Mouse (Mus musculus): ENCODE data around the gene Armc8. TPM values are rescaled to one million over a fixed set of nuclear protein-coding genes. Genes with fewer than 3 reads are reported as not detected.

Gene Armc8
- polyA plus RNA-seq, 1 experiment, result 23.9 TPM

DNA sequence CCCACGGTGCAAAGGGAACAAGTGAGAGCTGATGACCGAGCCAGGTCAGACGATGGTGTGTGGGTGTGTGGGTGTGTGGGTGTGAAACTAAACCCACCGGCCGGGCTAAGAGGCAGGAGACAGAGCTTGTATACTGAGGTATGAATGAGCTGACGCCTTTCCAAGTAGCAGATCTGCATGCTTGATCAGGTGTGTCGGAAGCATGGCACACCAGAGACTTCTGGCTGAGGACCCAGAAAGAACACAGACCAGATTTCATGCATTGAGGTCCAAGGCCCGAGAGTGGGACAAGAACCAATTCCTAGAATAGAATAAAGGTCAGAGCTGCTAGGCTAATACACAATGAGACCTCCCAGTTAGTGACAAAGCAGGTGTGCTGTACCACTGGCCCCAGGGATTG, 129.6 kb downstream of the Armc8 start:
- peaks cover 3% of the 10 kb centered on the region; the same call in 1 of the 2 replicates for H3K4me1 ChIP-seq (ENCODE audit: control insufficient read depth, insufficient read depth, low read length)
- no peak overlapping the region for H3K4me3 ChIP-seq (ENCODE audit: insufficient read depth, low read length)
- TF ChIP-seq CTCF (IDR thresholded peaks at IDR 0.05; ENCODE audit: borderline replicate concordance, insufficient read depth, low read length), result no peak
- no peak for TF ChIP-seq POLR2A (IDR thresholded peaks at IDR 0.05; ENCODE audit: low read depth, low read length)
- H3K27ac ChIP-seq (ENCODE audit: insufficient read depth, low read length), result no peak overlapping the region

DNA sequence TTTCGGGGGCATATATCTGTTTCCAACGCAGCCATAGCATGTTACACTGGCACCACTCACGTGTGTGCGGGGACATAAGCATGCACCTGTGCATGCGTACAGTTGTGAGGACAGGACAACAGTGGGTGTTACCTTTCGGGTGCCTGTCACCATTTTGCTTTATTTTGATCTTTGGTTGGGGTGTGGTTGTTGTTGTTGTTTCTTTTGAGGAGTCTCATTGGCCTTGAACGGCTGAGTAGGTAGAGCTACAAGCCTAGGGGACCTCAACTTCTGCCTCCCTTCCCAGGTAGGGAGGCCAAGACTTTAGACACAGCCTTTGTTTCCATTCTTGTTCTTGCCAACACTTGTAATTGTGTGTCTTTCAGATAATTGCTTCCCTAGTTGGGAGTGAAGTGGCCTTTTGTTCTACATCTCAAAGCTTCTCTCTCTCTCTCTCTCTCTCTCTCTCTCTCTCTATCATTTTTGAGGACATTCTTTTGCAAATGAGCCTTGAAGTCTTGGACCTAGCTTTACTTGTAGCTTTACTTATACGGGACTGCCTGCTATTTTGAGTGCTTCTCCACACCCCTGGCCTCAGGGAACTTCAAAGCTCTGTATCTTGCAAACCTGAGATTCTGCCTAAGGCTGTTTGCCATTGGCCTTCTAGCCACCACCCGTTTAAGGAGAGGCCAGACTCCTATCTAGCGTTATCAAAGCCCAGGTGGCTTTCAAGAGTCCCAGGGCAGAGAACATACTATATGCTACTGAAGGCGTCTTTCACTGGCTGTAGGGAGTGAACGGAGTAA, 130.7 kb downstream of the Armc8 start:
- TF ChIP-seq POLR2A (IDR thresholded peaks at IDR 0.05; ENCODE audit: low read depth, low read length), result no peak
- no peak for TF ChIP-seq CTCF (IDR thresholded peaks at IDR 0.05; ENCODE audit: borderline replicate concordance, insufficient read depth, low read length)
- Histone ChIP-seq H3K27ac (ENCODE audit: insufficient read depth, low read length) (no peak overlapping the region), H3K4me1 (ENCODE audit: control insufficient read depth, insufficient read depth, low read length) (peaks cover 3% of the 10 kb centered on the region; the same call in 1 of the 2 replicates), H3K4me3 (ENCODE audit: insufficient read depth, low read length) (no peak overlapping the region)

DNA sequence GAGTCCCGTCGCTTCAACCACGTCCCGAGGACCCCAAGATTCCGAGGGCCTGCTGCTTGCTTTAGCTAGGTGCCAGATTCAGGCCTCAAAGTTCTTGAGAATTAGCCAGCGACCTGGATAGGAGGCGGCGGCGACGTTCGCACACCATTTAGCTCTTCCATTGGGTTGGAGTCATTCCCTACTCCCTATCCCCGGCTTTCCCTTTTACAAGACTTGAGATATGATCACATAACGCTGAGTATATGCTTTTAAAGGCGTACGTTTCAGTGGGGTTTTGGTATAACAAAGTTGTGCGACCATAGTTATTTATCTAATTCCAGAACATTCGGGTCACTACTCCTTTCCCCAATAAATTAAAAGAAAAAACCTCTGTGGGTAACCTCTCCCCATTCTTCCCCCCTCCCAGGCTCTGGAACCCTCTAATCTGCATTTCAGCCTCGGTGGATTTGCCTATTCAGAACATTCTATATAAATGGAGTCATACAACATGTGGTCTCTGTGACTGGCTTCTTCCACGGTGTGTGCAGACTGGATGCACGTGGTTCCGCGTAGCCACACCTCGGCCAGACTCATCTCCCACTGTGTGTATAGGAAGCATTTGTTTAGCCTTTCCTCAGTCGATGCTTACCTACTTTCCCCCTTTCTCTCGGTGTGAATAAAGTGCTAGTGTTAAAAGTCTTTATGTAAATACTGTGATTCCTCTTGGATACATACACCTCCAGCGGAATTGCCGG, 131.5 kb downstream of the Armc8 start, which contains the start of gene Mras:
Gene Mras (minus strand): TSS at position 351 of the 734 bp plus-strand sequence.
- peak within 1 kb of the TSS; percentile 62 for H3K4me3 ChIP-seq (ENCODE audit: insufficient read depth, low read length)
- TF ChIP-seq POLR2A (IDR thresholded peaks at IDR 0.05; ENCODE audit: low read depth, low read length) (peak; percentile 19; the same call in 1 of the 2 replicates), CTCF (IDR thresholded peaks at IDR 0.05; ENCODE audit: borderline replicate concordance, insufficient read depth, low read length) (no peak)
- peaks cover 3% of the 10 kb centered on the region; the same call in 1 of the 2 replicates for H3K4me1 ChIP-seq (ENCODE audit: control insufficient read depth, insufficient read depth, low read length)
- H3K27ac ChIP-seq (ENCODE audit: insufficient read depth, low read length), result peak within 1 kb of the TSS; percentile 88

DNA sequence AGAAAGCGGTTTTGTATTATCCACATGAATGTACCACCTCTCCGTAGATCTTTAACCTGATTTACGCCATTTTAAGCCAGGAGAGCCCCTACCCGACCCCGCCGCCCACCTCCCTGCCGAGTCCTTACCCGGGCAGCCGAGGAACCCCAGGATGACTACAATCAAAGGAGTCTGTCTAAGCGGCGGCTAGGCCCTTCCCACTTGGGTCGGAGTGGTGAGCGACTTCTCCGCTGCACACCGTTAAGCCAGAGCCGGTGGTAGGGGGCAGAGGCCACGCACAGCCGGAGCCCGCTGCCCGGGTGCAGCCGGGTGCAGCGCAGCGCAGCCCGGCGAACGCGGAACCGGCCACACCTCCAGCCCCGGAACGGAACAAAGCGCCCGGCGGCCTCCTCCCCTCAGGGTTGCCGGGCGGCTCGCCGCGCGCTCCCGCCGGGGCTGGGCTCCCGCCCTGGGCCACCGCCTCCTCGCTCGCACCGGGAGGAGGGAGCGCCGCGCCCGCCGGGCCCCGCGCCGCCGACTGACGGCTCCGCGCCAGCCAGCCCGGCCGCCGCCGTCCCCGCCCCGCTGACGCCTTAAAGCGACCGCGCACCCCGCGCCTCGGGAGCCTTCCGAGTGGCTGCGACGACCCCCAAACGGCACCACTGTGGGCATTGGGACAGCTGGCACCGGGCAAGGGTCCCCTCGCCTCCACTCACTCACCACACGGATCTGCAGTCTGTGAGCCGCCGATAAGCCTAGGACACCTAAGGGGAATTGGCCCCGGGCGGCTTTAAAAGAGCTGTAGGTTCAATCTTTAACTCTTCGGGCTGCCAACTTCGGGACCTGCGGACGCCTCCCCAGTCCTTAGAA, 132.3 kb downstream of the Armc8 start:
- H3K27ac ChIP-seq (ENCODE audit: insufficient read depth, low read length), result peak overlapping the region; percentile 88

DNA sequence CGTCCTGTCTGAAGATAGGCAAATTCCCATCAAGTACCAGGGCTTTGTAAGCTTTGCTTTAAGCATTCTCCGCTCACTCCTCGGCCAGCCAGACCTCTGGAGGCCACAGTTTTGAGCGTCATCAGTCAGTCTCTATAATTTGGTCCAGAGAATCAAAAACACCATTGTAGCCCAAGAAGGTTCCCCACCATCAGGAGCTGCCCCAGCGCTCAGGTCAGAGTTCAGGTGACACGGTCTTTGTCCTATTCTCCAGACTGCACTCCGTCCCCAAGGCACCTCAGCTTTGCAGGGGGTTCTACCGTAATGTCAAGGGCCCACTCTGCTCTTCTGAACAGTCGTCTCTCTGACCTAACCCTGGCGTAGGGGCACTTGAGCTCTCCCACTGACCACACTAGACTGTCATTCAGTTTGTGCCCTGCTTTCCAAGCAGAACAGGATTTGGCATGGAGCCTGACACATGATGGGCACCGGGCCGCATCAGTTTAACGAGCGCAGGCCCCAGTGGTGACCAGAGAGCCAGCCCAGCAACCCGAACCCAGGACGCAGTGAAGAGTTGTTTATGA, 133.0 kb downstream of the Armc8 start:
- Histone ChIP-seq H3K4me3 (ENCODE audit: insufficient read depth, low read length) (peak overlapping the region; percentile 62), H3K27ac (ENCODE audit: insufficient read depth, low read length) (peak overlapping the region; percentile 59), H3K4me1 (ENCODE audit: control insufficient read depth, insufficient read depth, low read length) (peaks cover 11% of the 10 kb centered on the region)
- TF ChIP-seq CTCF (IDR thresholded peaks at IDR 0.05; ENCODE audit: borderline replicate concordance, insufficient read depth, low read length) (no peak), POLR2A (IDR thresholded peaks at IDR 0.05; ENCODE audit: low read depth, low read length) (no peak)

More for the DNA sequence above, 132.3 kb downstream of the Armc8 start:
- Histone ChIP-seq H3K4me3 (ENCODE audit: insufficient read depth, low read length) (peak overlapping the region; percentile 62), H3K4me1 (ENCODE audit: control insufficient read depth, insufficient read depth, low read length) (peaks cover 6% of the 10 kb centered on the region; the same call in 1 of the 2 replicates)
- peak; percentile 35 for TF ChIP-seq POLR2A (IDR thresholded peaks at IDR 0.05; ENCODE audit: low read depth, low read length)
- no peak for TF ChIP-seq CTCF (IDR thresholded peaks at IDR 0.05; ENCODE audit: borderline replicate concordance, insufficient read depth, low read length)

DNA sequence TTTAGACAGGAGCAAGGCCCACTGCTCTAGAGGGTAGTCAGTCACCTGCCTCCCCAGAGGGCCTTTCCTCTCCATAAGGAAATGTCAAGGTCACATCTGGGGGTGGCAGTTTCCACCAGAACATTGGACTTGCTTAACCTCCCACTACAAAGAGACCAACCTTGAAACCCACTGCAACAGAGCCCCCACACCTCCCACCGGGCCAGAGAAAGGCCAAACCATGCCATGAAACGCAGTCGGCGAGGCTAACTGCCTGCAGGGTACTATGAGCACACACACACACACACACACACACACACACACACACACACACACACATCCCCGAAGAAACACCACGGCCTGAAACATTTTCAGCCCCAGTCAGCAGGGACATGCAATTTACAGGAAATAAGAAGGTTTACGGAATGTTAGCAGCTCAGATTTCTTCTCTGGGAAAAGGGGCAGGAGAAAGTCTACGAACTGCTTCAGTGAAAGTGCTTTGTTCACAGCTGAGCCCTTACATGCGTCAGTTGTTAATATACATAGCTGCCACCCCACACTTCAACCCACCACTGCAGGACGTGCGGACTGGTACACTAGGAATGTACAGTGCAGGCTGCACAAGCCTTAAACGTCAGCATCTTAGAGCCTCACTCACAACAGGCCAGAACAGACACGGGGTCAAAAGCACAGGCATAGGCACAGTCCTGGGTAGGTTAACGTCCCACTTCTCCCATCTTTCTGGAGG, 133.6 kb downstream of the Armc8 start:
- Histone ChIP-seq H3K4me1 (ENCODE audit: control insufficient read depth, insufficient read depth, low read length) (peaks cover 11% of the 10 kb centered on the region), H3K4me3 (ENCODE audit: insufficient read depth, low read length) (peak overlapping the region; percentile 62), H3K27ac (ENCODE audit: insufficient read depth, low read length) (peak overlapping the region; percentile 59)
- TF ChIP-seq CTCF (IDR thresholded peaks at IDR 0.05; ENCODE audit: borderline replicate concordance, insufficient read depth, low read length) (no peak), POLR2A (IDR thresholded peaks at IDR 0.05; ENCODE audit: low read depth, low read length) (peak; percentile 67)

DNA sequence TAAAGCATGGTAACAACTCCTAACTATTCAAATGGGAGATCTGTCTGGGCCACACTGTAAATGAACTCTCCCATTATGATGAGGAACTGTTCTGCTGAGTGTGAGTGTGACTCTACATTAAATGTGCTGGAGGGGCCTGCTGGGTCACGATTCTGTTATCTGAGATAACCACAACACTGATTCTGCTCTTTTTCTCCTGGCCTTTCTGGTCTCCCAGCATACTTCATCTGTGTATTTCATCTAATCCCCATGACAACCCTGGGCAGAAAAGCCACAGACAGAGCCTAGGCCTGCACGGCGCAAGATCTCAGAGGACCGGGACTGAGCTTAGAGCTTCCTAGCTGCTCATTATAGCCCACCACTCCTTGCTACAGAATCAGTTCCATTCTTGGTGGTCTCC, 136.2 kb downstream of the Armc8 start:
- Histone ChIP-seq H3K4me3 (ENCODE audit: insufficient read depth, low read length) (no peak overlapping the region), H3K27ac (ENCODE audit: insufficient read depth, low read length) (no peak overlapping the region), H3K4me1 (ENCODE audit: control insufficient read depth, insufficient read depth, low read length) (peaks cover 8% of the 10 kb centered on the region)
- no peak for TF ChIP-seq CTCF (IDR thresholded peaks at IDR 0.05; ENCODE audit: borderline replicate concordance, insufficient read depth, low read length)
- TF ChIP-seq POLR2A (IDR thresholded peaks at IDR 0.05; ENCODE audit: low read depth, low read length), result no peak

DNA sequence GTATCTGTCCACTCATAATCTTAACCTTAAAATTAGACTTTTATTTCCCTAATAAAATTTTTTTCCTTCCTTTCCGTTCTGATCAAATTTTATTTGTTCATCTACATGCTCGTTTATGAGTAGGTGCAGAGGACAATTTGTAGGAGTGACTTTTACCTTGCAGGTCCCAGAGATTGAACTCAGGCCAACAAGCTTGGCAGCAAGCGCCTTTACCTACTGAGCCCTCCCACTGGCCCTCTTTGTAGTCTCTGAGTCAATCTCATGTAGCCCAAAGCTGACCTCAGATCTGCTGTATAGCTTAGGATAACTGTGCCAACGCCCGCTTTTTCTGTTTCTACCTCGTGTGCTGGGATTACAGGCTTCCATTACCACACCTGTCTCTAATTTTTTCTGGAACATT, 136.7 kb downstream of the Armc8 start:
- Histone ChIP-seq H3K4me3 (ENCODE audit: insufficient read depth, low read length) (no peak overlapping the region), H3K27ac (ENCODE audit: insufficient read depth, low read length) (no peak overlapping the region), H3K4me1 (ENCODE audit: control insufficient read depth, insufficient read depth, low read length) (peaks cover 8% of the 10 kb centered on the region)
- TF ChIP-seq POLR2A (IDR thresholded peaks at IDR 0.05; ENCODE audit: low read depth, low read length), result no peak

Measured in embryonic fibroblast, embryonic 13.5 days (primary cell).